Mouse (Mus musculus): ENCODE measurements at regions not wholly inside any gene's neighbourhood (a gene's known extent, or its start where the extent isn't known, plus 50 kb on each side); places are given as distances from the start of the nearest gene placed in this dataset.

DNA sequence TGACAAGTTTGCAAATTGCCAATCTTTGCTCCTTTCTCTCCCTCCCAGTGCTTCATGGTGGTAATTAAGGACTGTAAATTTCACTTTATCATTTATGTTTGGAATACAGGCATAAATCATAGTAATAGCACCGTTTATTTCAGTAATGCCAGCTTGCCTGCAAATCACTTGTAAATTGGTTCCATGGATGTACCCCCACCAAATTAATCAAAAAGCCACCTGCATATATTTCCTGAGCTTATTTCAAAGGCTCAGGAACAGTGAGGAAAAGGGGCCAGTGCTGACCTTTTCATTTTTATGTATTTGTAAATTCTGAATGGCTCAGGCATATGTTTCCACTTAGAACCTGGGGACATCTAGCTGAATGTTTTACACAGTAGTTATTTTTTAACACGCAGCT, 115.0 kb downstream of the D3Ertd751e start:
- DNase-seq: no peak

DNA sequence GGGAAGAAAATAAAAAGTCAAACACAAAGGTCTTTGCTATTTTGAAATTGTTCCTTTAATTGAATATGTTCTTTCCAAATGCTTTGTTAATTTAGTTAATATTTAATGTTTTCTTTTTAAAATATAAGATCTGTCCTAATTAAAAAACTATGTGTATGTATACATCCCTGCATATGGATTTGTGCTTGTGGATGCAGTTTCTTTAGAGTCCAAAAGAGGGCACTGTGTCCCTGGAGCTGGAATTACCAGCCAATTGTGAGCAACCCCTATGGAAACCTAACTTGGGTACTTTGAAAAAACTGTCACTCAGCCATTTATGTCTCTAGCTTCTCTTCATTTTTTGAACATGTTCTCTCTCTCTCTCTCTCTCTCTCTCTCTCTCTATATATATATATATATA, 120.3 kb downstream of the D3Ertd751e start:
- DNase-seq: no peak

DNA sequence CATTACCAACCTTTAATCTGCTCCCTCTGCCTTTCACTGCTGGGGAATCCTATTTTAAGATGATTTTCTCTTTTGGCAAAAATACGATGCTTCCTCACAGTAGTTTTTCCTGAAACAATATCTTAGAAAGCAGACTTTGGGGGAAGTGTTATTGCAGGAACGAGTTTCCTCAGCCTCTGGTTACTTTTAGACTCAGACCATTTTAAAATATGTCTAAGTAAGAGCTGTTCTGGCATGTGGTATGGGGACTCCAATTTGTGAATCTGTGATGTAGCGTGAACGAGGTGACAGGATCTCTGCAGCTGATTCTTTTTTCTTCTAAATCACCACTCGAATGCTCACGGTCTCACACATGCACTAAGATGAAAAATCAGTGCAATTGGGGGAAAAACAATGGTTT, 166.5 kb downstream of the D3Ertd751e start:
- DNase-seq: no peak

DNA sequence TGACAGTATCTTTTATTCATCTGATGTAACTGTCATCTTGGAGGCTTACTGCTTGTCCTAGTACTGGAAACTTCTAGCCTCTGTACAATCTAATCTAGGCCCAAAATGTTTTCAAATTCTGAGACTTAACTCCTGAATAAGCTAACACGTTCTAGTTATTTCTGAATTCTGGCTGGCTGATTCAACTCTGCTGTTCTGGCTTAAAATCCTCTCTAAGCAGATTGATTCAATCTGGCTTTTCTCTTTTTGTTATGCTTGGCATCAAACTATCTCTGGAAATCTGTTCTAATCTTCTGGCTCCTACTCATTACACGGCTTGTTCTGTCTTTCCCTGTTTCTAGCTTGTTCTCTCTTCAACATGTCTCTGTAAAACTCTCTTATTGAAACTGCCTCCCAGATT, 170.8 kb downstream of the D3Ertd751e start:
- no peak for DNase-seq

DNA sequence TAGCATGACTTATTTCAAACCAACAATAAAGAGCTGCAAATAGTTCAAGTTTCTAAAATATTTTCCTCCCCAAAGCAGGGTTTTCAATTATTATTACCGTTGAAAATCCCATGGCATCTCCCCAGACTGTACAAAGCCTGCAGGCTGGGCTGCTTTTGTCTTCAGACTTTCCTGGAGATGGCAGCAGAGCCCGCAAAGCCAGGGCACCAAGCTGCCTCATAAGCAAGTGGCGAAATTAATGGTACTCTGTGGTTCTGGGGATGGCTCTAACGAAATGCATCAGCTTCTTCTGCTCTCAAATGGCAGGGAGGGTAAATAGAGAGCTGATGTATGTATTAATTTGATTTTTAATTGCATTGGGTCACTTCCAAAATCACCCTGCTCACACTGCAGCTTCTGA, 197.4 kb downstream of the D3Ertd751e start:
- DNase-seq: no peak

DNA sequence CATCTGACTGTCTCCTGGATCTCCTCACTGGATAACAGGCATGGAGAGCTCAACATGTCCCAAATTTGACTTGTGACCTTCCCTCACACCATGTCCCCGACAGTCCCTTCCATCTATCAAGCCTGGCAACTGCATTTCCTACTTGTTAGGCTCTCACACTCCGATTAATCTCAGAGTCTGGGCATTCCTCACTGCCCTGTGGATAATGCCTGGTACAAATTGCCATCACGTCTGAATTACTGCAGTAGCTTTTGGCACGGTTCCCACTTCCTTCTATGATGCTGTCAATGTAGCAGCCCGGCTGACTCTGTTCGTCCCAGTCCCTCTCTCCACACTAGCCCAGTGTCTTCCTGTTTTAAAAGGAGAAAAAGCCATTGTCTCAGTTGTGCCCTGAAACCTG, 200.6 kb downstream of the D3Ertd751e start:
- no peak for DNase-seq

DNA sequence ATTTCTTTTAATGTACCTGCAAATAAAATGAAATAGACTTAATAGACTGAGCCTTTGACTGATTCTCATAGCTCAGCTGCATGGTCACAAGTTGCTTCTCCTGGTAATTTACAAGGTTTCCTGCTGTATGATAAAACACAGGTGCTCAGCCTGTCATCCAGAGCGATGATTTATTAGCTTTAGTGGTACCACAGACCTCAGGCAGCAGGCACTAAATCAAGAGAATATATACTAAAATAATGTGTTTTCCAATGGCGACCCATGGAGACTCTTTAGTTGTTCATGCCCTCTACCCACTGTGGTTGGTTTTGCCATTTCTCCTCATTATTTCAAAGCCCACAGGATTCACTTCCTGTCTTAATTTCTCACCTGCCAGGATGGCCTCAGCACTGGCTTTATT, 207.0 kb downstream of the D3Ertd751e start:
- no peak for DNase-seq

DNA sequence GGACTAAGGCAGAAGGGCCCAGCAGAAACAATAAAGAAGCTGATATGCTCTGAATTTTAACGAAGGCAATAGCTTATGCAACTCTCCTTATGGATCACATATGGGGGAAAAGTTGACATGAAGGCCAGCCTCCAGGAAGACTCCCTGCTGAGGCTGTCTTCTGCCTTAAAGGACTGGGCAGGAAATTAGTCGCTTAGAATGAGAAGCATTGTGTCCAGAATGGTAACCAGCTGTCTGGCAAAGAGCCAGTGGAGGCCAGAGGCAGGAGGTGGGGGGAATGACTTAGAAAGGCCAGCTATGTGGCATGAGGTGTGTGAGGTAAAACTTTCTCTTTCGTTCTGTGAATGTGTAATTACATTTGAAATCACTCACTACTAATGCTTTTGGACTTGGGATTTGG, 215.0 kb downstream of the D3Ertd751e start:
- no peak for DNase-seq

DNA sequence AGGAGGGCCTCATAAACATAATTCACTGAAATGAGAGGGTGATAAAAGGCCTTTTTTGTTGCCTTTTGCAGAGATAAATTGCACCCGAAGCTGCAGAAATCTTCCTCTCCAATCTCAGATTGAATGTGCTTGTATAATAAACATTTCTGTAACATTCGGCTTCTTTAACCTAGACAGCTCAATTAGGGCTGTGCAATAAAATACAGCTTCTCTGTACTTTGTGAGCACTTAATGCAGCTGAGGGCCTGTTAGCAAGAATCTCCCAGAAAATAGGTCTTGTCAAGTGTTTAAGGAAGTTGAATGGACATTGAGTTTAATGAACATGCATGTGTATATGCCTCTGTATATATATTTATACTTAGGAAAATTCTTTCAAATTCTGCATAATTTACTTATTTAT, 217.8 kb downstream of the D3Ertd751e start:
- no peak for DNase-seq

DNA sequence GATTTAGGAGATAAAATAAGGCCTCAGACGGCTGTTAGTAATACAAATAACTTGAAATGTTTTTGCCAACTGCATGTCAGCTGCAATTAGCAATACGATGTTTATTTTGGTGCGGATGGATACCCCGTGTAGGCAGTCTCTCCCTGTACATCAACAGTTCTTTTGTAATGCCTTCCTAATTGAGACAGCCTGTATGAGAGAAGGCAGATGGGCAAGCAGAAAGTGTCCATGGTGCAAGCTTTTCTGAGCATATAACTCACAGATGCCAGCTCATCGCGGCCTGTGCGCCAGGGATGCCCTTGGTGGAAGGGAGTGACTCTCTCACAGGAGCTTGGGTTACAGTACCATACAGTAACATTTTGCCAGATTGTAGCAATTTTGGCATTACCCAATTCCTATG, 220.5 kb downstream of the D3Ertd751e start:
- DNase-seq: no peak

DNA sequence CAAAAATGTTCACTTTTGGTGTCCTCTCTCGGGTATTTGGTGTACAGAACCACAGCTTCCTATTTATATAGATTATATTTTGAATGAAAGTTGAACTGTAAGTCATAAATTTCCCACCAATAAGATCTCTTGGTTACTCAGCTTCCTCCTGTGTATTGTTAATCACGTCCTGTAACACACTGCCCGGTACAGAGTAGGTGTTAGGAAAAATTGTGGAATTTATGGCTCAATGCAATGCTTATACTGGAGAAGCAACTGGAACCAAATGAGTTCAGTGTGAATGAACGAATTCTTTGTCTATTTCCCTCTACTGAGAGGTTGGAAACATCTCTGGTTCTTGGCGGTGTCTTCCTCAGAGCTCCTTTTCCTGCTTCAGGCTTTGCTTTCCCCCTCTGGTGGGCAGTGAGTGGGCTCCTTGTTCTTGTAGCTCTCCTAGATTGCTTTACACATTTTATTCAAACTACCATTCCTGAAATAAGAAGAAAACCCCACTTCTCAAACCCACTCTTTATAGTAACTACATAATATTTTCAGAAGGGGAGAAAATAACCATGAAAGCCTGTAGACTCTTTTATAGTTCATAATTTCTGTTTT, 264.4 kb downstream of the D3Ertd751e start:
- no peak for DNase-seq

DNA sequence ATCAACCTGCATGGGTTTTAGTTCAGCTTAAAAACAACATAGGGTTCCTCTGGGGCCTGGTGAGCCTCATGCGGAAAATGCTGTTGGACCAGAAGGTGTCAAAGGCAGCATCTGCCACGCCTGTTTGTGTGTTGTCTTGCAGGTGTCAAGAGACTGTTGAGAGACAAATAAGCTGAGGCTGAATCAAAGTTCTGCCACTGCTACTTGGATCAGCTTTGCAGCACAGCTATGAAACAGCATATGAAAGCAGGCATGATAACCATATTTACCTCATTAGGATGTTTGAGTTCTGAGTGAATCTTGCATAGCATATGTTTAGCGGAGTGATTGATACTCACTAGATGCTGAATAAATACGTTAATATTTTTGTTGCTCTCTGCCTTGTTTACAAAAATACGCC, 280.8 kb downstream of the D3Ertd751e start:
- no peak for DNase-seq

DNA sequence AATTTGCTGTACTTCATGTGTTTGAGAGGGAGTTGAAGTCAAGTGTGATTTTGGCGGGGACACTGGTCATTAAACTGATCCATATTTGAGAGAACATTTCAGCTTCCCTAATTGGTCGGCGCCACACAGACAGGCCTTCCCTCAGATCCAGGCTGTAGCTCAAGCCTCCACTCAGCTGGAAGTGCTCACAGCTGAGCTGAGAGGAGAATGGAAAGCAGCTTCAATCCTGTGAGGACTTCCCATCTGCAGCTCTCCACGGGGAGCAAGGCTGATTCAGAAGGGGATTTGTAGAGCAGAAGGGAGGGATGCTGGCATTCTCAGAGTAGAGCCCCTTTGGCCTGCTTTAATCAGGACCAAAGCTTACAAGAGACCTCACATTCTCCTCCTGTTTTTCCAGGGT, 297.2 kb downstream of the D3Ertd751e start:
- no peak for DNase-seq

DNA sequence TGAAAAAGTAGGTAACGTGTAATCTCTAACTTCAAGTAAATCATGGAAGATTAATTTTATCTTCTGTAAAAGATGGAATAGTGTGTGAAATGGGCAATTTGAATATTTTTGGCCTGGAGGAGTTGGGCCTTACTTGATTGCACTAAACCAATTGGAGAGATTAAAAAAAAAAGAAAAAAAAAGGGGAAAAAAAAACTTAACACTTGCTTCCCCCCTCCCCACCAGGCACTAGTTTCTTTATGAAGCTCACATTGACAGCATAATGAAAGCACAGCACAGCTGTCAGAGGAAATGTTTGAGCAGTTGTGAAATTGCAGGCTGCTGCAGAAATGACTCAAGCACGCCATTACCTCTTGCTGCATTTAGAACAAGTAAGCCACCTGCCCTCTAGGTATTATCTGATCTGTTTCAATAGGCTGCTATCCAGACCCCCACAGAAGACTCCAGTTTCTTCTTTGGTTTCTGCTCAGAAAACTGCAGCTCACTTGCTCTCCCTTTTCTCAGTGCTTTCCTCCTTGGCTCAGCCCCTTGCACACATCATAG, 297.9 kb downstream of the D3Ertd751e start:
- DNase-seq: no peak

DNA sequence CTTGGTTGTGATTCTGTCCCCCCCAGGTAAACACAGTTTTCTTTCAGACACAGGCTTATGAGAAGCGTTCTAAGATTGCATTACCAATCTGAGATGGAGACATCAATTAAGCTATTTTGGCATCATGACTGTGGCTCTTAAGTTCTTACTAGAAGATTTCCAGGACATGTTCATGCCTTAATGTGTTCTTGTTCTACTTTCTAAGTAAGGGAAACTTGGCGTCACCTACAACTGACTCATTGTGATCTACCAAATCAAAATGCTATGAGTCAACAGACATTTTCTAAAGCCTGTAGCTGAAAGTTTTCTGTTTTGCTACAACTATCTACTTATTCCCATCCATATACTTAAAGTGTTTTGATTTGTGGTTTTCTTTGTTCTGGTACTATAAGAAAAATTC, 298.5 kb downstream of the D3Ertd751e start:
- no peak for DNase-seq

DNA sequence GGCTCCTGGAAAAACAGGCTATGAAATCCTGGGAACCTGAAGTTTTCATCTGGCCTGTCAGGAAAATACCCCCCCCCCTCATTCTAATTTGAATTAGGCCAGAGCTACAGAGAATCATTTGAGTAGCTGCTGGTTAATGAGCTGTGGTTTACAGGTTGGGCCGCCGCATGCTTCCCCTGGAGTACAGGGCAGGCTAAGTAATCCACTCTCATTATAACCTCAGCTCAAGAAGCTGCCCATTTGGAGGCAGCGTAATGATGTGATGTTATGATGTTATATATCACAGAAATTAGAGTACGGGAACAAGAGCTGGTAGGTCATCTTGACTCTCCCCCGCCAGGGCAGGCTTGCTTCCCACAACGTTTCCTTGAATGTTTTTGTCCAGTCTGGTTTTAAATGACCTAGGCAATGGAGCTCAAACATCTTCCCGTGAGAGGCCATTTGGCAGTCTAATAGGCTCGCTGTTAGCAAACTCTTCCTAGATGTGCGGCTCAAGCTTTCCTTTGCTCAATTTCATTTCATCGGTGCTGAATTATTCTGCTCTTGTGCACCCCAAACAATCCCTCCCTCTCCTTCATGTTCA, 315.0 kb downstream of the D3Ertd751e start:
- no peak for DNase-seq

DNA sequence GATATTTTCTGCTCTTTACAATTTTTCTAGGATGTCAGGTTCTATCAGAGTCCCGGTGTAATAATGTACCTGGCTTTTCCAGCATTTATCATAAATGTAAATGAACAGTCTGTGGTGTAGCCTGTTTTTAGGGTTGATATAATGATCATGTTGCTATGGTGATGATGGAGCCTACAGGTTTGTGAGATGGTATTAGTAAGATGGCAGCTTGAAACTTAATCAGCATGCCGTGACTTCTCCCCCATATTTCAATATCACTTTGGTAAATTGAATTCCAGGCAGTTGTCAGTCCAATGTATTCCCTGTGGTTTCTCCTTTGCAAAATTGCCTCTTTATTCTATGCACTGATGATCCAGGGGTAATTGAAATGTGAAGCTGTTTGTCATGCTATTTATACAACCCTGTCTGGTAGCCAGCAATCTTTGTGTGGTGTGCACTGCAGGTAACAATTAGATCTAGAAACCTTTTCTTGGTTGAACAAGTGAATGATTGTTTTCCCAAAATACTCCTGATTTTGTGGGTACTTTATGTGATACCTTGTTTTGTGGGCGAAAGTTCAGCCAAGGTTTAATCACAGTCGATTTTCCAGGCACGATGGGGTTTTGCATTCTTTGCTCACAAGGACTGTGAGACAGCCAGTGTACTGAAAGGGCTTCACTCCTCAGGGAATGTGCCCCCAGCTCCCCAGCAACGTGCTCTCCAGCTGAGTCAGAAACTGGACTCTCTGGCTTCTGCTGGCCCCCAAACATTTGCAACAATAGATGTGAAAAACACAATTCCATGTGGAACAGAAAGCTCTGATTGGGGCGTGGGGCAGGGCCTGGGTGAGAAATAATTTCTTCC, 322.9 kb downstream of the D3Ertd751e start:
- DNase-seq: no peak

DNA sequence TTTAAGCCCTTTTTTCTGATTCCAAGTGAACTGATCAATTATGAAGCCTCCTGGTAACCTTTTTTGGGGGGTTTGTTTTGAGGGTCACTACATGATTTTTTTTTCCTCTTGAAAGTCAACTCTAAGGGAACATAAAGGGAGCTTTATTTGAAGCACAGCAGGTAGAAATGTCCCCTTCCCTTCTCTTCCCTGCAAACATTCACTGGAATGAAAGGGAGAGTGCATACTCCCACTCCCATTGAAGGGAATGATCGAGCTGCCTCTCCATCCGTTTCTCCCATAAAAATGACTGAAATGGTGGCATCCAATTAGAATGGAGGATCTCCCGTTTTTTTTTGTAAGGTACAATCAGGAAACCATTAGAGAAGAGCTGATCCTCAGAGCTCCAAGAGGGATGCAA, 323.6 kb downstream of the D3Ertd751e start:
- DNase-seq: no peak

DNA sequence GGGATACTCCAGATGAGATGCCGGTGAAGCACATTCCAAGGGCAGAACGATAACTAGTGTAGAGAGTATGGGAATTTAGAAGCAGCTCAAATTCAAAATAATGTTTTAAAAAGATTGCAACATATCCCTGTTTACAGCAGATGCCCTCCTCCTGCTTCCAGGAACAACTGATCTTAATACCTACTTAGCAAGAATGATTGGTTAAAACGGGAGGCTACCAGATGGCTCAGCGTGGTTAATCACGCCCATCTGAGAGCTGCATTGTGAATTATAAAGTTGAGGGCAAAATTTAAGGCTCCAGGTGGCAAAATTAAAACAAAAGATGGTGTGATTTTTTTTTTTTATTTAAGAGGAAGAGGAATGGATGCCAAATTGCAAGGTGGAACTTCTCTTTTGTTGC, 324.6 kb downstream of the D3Ertd751e start:
- DNase-seq: no peak

DNA sequence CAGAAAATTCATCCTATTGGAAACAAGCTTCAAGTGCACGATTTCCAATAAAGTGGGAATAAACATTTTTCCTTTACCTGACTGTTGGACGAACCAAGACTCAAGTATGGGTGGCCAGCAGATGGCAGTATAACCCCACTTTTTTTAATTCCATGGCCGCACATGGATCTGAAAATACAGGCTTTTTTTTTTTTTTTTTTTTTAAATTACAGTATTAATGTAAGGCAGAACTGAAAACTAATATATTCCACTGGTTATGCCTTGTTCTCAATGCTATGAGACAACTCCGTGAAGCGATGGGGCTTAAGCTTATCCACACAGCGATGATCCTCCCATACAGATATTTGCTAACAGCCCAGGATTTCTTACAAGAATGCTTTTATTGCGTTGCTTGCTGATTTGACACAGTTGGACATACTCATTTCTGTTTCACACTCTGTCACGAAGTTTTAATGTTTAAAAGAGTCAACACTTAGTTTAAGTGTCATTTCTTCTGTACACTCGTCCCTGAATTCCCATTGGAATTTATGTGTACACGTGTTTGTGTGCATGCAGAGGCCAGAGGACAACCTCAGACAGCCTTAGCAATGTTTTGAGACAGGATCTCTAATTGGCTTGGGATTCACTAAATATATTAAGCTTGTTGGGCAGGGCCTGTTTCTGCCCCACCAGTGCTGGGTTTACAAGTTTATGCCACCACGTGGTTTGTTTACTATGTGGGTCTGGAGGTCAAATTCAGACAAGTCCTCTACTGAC, 332.3 kb downstream of the D3Ertd751e start:
- peak; percentile 20 for DNase-seq

DNA sequence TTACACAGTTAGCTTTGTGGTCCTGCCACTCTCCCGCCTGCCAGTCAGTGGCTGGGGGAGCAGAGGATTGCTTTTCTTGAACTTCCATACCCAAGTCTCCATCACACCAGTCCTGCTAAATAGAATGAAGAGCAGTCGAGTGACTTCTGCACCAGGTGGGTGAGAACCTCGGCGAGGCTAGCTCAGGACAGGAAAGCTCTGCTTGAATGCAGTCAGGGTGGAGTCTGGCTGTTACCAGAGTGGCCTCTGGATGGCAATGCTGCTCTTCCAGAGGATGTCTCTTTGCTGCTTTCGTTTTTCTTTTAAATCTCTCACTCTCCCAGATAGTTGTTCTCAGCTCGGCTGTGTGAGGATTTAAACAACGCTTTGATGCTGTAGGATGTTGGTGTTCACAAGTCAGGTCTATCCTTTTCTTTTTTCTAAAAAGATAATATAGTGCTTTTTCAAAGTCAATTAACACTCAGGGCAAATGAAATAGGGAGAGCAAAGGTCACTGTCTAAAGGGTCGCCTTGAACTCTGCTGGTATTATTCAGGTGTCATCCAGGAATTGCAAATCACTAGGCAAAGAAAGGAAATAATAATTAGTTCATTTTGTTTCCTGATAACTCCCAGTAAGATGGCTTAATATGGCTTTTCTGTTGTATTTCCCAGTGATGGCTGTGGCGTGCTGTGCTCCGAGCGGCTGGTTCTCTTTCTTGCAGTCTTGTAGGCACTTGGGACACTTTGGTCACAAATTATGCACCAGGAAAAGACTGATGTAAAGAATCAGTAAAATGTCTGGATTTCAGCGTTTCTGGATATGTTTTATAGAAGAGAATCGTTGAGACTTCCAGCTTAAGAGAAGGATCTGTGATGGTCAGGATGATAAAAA, 368.8 kb downstream of the D3Ertd751e start:
- no peak for DNase-seq

DNA sequence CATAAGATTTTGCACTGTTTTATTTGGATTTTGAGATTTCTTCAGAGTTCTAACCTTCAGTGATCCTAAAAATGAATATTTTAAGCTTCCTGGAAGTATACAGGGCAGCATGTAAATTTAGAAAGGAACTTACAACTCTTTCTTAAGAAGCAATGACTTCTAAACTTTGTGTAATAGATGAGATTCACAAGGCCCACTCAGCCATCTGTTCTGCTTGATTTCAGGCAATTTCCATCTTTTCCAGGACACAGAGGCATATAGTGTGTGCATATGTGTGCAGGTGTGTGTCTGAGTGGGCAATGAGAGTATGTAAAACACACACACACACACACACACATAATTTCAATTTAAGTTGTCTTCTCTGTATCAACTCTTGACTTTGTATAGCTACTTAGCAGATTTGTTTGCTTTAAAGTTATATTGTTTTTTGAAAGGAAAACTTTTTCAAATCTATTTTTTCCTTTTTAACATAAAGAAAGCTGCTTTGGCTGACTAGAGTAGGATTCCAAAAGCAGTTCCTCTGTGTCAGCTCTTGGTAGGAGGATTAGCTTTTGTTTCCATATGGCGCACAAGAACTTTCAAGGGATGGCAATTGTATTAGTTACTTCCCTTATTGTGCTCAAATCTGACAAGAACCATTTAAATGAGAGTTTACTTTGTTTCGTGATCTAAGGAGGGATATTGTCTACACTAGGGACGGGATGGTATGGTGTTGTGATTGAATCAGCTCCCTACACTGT, 387.6 kb downstream of the D3Ertd751e start:
- DNase-seq: no peak
